Mouse (Mus musculus) G1E (cell line): ENCODE data around the gene Phf21b. TPM values are rescaled to one million over a fixed set of nuclear protein-coding genes. Genes with fewer than 3 reads are reported as not detected.

ENCODE experiments used
- ATAC-seq: 2 replicates; pipeline ENCODE4 v1.8.0; 2016; ENCODE audit warnings: mild to moderate bottlenecking; ENCODE audit not compliant: insufficient number of reproducible peaks, poor library complexity, low FRiP score, severe bottlenecking; ENCODE audit errors: extremely low read depth
- DNase-seq: peaks from one replicate; pipeline ENCODE4 v3.0.0; 2012; ENCODE audit warnings: low spot score
- H3K27me3 ChIP-seq: 2 replicates; pipeline ENCODE4 v1.6.1; 2012; ENCODE audit warnings: mild to moderate bottlenecking, low read length, inconsistent platforms; ENCODE audit not compliant: insufficient read depth
- H3K36me3 ChIP-seq: replicated peaks from 2 replicates; pipeline ENCODE3; 2012; ENCODE audit warnings: mild to moderate bottlenecking, inconsistent platforms
- H3K4me1 ChIP-seq: 2 replicates; pipeline ENCODE4 v1.6.1; 2012; ENCODE audit warnings: low read depth, low read length, inconsistent platforms, mixed read lengths; ENCODE audit not compliant: insufficient read depth
- H3K4me3 ChIP-seq: 2 replicates; pipeline ENCODE4 v1.5.1; 2012; ENCODE audit warnings: low read depth, mild to moderate bottlenecking, inconsistent platforms, low read length, moderate library complexity, mixed read lengths
- H3K9me3 ChIP-seq: replicated peaks from 2 replicates; pipeline ENCODE4 v1.6.1; 2012; ENCODE audit warnings: inconsistent platforms
- CTCF ChIP-seq: IDR thresholded peaks from 2 replicates; pipeline ENCODE4 v1.5.1; 2012; ENCODE audit warnings: low read depth, low read length, inconsistent platforms, mixed read lengths
- GATA1 ChIP-seq: IDR thresholded peaks from 2 replicates; pipeline ENCODE4 v1.6.1; 2012; ENCODE audit warnings: borderline replicate concordance, low read length, inconsistent platforms, mixed read lengths
- GATA2 ChIP-seq: IDR thresholded peaks from 2 replicates; pipeline ENCODE4 v1.6.1; 2012; ENCODE audit warnings: low read depth, low read length, inconsistent platforms, borderline replicate concordance
- POLR2AphosphoS5 ChIP-seq: IDR thresholded peaks from 2 replicates; pipeline ENCODE4 v1.6.1; 2012; ENCODE audit warnings: low read depth, low read length, inconsistent platforms; ENCODE audit not compliant: insufficient replicate concordance
- TAL1 ChIP-seq: conservative IDR thresholded peaks from 2 replicates; pipeline ENCODE4 v1.6.1; 2012; ENCODE audit warnings: low read depth, low read length, inconsistent platforms, mixed read lengths
- polyA plus RNA-seq: library from polyadenylated mRNA; stranded (reverse); fragments of >175 nt; gene quantifications from 2 replicates; pipeline ENCODE4 v1.2.3, GENCODE M21; 2012
- total RNA-seq, 2 experiments: library from RNA; stranded (forward) in 1 of 2; stranded (reverse) in 1 of 2; fragments of 200-1000 nt in 1 of 2; fragments of >200 nt in 1 of 2; fragmentation: Nextera tagmentation in 1 of 2; gene quantifications; 2 replicates each; pipeline ENCODE4 v1.2.3; 2014 to 2017

Gene Phf21b
- total and polyA plus RNA-seq, 3 experiments = 0.27 TPM; not detected in 2

DNA sequence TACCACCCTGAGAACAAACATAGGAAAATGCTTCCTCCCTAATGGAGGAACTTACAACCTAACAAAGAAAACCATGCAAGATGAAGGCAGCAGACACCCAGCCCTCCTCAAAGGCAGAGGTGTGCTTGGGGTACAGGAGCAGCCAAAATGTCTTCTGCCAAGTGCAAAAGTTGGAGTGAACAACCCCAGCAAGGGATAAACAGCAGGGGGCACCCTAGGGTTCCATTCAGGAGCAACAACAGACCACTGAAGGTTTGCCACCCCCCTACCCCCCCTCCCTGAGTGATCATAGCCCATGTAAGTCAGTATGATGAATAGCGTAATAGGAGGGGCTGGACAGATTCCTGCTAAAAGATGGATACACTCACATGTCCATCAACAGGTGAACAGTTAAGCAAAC, 5.5 kb downstream of the Phf21b start:
- H3K9me3 ChIP-seq = peaks cover 74% of the 10 kb centered on the region
- ATAC-seq (no peak), DNase-seq (no peak)
- no peaks in the 10 kb centered on the region for H3K4me1 ChIP-seq
- no peak overlapping the region for H3K4me3 ChIP-seq
- H3K36me3 ChIP-seq = no peaks in the 10 kb centered on the region
- no peaks in the 10 kb centered on the region; the same call in 1 of the 2 replicates for H3K27me3 ChIP-seq
- TF ChIP-seq TAL1 (no peak), GATA1 (no peak), CTCF (no peak), GATA2 (no peak), POLR2AphosphoS5 (no peak)

DNA sequence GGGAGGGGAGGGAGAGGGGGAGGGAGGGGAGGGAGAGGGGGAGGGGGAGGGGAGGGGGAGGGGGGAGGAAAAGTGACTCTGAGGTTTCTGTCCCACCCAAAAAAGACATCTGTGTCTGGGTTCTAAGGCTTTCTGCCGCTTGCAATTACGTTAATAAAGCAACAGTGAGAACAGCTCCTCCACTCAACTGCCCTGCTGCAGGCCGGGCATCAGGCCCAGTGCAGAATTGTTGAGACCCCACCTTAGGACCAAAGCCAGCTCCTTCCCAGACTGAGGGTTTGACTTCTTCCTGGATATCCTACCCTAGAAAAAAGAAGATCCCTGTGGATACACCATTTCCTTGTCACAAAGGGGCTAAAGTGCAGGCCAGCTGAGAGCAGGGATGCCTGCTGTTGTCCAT, 9.6 kb downstream of the Phf21b start:
- TF ChIP-seq CTCF = no peak
- TF ChIP-seq GATA1 = no peak
- no peak for TF ChIP-seq POLR2AphosphoS5
- no peak for TF ChIP-seq TAL1
- TF ChIP-seq GATA2 = no peak
- Histone ChIP-seq H3K4me3 (no peak overlapping the region), H3K4me1 (no peaks in the 10 kb centered on the region), H3K9me3 (peaks cover 82% of the 10 kb centered on the region), H3K36me3 (no peaks in the 10 kb centered on the region), H3K27me3 (no peaks in the 10 kb centered on the region)
- DNase-seq (no peak), ATAC-seq (no peak)

DNA sequence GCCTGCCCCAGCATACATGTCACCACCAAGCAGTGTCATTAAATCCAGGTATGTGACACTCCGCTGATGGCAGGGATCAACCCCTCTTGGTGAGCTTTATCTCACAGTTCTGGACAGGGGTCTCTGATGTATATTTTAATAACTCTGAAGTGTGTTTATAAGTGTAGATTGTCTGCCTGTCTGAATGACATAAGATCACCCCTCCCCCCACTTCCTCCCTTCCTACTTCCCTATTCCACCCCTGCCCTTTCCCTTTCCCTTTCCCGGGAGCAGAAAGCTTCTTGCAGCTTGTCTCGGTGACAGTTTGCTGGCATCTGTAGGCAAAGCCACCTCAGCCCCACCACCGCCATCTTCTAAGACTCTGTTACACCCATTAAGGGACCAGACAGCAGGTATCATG, 11.0 kb downstream of the Phf21b start:
- Histone ChIP-seq H3K4me1 (no peaks in the 10 kb centered on the region), H3K27me3 (no peaks in the 10 kb centered on the region), H3K9me3 (peaks cover 88% of the 10 kb centered on the region), H3K36me3 (no peaks in the 10 kb centered on the region), H3K4me3 (no peak overlapping the region)
- TF ChIP-seq GATA1 (no peak), GATA2 (no peak), TAL1 (no peak), POLR2AphosphoS5 (no peak), CTCF (no peak)
- DNase-seq (no peak), ATAC-seq (no peak)

DNA sequence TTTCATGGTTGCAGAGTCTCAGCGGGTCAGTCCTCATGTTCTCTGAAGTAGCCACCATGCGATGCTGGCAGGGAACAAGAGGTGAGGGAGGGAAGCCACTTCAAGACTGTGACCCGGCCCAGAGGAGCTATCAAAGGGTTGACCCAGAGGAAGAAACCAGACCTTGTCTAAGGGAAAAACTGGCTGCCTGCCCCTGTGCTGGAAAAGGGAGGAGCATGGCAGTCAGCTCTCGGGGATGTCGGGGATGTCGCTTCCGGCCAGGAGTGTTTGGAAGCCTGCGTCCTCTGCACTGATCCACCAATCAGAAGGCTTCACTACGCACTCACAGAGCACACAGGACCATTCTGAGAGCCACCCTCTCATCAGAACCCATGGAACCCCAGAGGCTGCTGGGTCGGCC, 12.8 kb downstream of the Phf21b start:
- no peaks in the 10 kb centered on the region for H3K4me1 ChIP-seq
- TF ChIP-seq GATA1 (no peak), TAL1 (no peak), CTCF (no peak), POLR2AphosphoS5 (no peak), GATA2 (no peak)
- no peak for ATAC-seq
- H3K36me3 ChIP-seq = no peaks in the 10 kb centered on the region
- H3K27me3 ChIP-seq = no peaks in the 10 kb centered on the region
- H3K9me3 ChIP-seq = peaks cover 80% of the 10 kb centered on the region
- DNase-seq = no peak
- no peak overlapping the region for H3K4me3 ChIP-seq

DNA sequence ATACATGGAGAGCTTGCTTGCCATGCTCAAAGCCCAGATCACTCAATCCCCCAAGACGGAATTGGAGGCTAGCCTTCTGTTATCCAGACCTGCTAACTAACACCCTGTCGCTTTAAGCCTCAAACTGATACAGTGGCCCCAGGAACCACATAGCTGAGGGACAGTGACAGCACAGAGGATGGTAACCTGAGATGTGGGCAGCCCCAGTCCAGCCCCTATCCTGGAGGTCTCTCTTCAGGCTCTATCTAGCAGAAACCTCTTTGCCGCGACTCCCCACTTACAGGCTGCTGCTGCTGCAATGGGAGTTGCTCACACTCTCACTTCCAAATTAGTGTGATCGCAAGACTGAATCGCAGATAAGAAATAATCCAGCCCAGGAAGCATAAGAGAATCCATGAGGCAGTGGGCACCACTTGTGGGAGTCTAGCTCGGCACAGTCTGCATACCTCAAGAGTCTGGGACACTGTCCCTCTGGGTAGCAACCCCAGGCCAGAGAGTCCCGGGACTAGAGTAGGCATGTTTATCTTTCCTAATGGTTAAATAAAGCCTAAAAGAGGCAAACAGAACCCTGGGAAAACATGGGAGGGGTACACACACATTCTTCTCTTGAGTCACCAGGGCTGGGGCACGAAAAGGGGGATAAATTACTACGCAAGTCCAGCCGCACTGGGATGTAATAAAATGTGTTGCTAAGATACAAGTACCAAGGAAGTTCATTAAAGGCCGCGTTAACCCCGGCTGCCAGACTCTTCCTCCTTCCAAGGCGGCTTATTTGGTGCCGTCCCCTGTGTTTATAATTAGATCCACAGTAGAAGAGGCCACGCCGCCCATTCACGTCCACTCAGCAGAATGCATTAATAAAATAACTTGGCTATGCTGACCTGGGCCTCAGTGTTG, 13.7 kb downstream of the Phf21b start:
- Histone ChIP-seq H3K4me3 (no peak overlapping the region), H3K4me1 (no peaks in the 10 kb centered on the region), H3K36me3 (no peaks in the 10 kb centered on the region), H3K9me3 (peaks cover 81% of the 10 kb centered on the region), H3K27me3 (no peaks in the 10 kb centered on the region)
- DNase-seq (no peak), ATAC-seq (no peak)
- TF ChIP-seq POLR2AphosphoS5 = no peak
- no peak for TF ChIP-seq GATA1
- no peak for TF ChIP-seq CTCF
- no peak for TF ChIP-seq GATA2
- TF ChIP-seq TAL1 = no peak

DNA sequence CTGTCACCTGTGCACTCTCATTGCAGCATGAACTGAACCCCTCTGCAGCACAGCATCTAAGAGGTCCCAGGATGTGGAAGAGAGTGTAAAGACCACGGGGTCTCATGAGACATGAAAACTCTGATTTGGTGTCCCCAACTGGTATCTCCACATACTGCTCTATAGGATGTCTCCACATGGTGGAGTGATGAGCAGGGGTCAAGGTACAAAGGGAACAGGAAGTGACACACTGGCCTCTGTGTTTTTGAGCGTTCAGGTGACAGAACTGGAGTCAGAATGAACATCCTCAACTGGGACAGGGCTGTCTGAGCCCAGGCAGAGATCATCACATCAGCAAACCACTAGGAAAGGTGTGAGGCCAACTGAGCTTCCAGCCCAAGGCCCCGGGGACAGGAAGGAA, 15.3 kb downstream of the Phf21b start:
- Histone ChIP-seq H3K36me3 (no peaks in the 10 kb centered on the region), H3K4me1 (no peaks in the 10 kb centered on the region), H3K4me3 (no peak overlapping the region), H3K9me3 (peaks cover 87% of the 10 kb centered on the region), H3K27me3 (no peaks in the 10 kb centered on the region)
- TF ChIP-seq CTCF (no peak), GATA2 (no peak), TAL1 (no peak), GATA1 (no peak), POLR2AphosphoS5 (no peak)
- DNase-seq (no peak), ATAC-seq (no peak)
